Mouse (Mus musculus) bone marrow, adult 2 months (tissue): Measurements from ENCODE around the gene Mixl1.

Source experiments
- CTCF ChIP-seq: fragments of 200-500 bp; IDR thresholded peaks from 2 replicates; pipeline ENCODE4 v1.5.1; 2011; ENCODE audit warnings: low read length, control low read depth; ENCODE audit not compliant: control insufficient read depth, insufficient read depth
- POLR2A ChIP-seq: fragments of 200-500 bp; IDR thresholded peaks from 2 replicates; pipeline ENCODE4 v1.6.1; 2011; ENCODE audit warnings: low read depth, mild to moderate bottlenecking, control low read depth, low read length, borderline replicate concordance; ENCODE audit not compliant: control insufficient read depth

DNA sequence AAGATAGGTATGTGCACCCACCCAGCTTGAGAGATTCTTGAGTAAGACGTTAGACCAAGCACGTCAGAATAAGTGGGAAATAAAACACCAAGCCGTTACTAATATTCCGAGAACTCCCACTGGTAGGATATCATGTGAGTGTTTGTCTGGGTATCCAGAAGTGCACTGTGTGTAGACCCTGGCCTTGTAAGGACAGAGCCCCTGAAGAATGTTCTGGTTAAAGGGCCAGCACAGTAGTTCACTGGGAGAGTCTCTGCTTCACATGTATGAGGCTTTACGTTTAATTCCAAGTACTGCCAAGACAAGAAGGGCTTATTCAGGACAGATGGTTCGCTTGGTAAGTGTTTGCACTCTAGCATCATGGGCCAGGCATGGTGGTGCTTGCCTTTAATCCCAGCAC is 22.6 kb upstream of the Mixl1 start:
- TF ChIP-seq CTCF (no peak), POLR2A (no peak)
